ENCODE assay signal across 8 mouse cellular contexts in the genomic region with DNA sequence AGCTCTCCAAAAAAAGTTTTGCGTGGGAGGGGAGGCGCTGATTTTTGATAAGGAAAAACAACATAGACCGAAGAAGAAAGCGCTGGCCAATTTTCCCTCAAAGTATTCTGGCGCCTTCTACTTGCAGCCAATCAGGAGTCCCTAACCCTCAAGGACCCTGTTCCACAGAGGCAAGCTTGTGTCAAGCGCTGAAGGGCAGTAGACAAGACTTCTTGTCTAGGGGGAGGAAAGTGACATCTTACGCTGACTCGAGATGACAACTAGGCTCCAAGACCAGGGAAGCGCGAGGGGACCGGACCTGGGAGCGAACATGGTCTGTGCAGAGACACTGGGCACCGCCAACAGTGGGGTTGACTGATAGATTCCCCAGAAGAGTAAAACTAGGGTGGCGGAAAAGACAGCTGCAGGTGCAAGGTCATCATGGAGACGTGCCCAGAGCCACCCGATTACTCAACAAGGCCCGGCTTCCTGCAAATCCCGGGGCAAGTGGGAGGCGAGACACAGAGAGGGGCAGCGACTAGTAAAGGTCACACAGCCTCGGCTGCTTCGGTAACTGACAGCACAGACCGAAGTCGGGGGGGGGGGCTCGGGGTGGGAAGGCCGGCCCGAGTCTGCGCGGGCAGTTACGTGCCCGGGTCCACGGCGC. TPM values are rescaled to one million over a fixed set of nuclear protein-coding genes. Genes with fewer than 3 reads are reported as not detected.
A peak's percentile ranks its signal among the peaks of the same experiment; 100 is the strongest.
DNase-seq lines count a peak whose midpoint lies in the region; ATAC-seq lines count a peak whose summit lies in the region.

No protein-coding gene starts in this region.

- DNase-seq in left cerebral cortex, adult 11 months (ENCODE audit: low spot score): peak; percentile 28
- DNase-seq in left cerebral cortex, adult 18-20 months (ENCODE audit: low spot score in 2 of 2): no peak
- DNase-seq in adrenal gland, adult 2 months: peak; percentile 72
- DNase-seq in heart, postnatal 10 days: peak; percentile 50 to 69
- DNase-seq in left cerebral cortex, postnatal 14 days (ENCODE audit: low spot score in 2 of 2): peak; percentile 40 to 49
- peak; percentile 28 for DNase-seq in mesoderm, embryonic 11.5 days (ENCODE audit: low read depth, low spot score)
- DNase-seq in urinary bladder, postnatal 14 days (ENCODE audit: low spot score): peak; percentile 34

- intact Hi-C loops in heart, postnatal 10 days (cut with DNase I): loop anchor here (2.0 kb wide), 1 partner anchor 85 kb away; no protein-coding TSS in a partner anchor
- intact Hi-C loops in left cerebral cortex, postnatal 14 days (cut with DNase I): no loop called here

- ATAC-seq in erythroblast, adult 5-6 weeks (replicated peaks; ENCODE audit: low FRiP score, poor library complexity, severe bottlenecking): peak; percentile 17; the same call in 1 of the 2 replicates

RNA-seq across cellular contexts. Expression of gene Safb2, which starts 0.7 kb away (rescaled TPM):
- 100 to 1,000 TPM; 104 to 120 TPM for total RNA-seq in left cerebral cortex, adult 18-20 months (2021)
- total RNA-seq in adrenal gland, adult 2 months (2021): 100 to 1,000 TPM in 1 of 2 experiments, 10 to 100 TPM in 1; 82.8 to 119 TPM
- 65.4 and 89.2 TPM in 2 replicates for polyA plus RNA-seq in adrenal gland, adult 2 months (2012; rRNA removed)
- total RNA-seq in erythroblast, adult 5-6 weeks (2015; ENCODE audit: low replicate concordance): 71.9 and 87.0 TPM in 2 replicates
- total RNA-seq in erythroblast, adult 5-6 weeks (2017; ENCODE audit: low replicate concordance): 316 and 354 TPM in 2 replicates
- 10 to 100 TPM; 55.7 to 56.8 TPM for total RNA-seq in heart, postnatal 10 days (2021)
- total RNA-seq in left cerebral cortex, postnatal 14 days (2021): 100 to 1,000 TPM; 100 to 111 TPM

RNA-seq across cellular contexts. Expression of gene Safb, which starts 0.9 kb away (rescaled TPM):
- 100 to 1,000 TPM; 158 to 159 TPM for total RNA-seq in left cerebral cortex, adult 18-20 months (2021)
- total RNA-seq in adrenal gland, adult 2 months (2021): 100 to 1,000 TPM in 1 of 2 experiments, 10 to 100 TPM in 1; 87.4 to 126 TPM
- 77.8 and 121 TPM in 2 replicates for polyA plus RNA-seq in adrenal gland, adult 2 months (2012; rRNA removed)
- 36.9 and 61.2 TPM in 2 replicates for total RNA-seq in erythroblast, adult 5-6 weeks (2015; ENCODE audit: low replicate concordance)
- total RNA-seq in erythroblast, adult 5-6 weeks (2017; ENCODE audit: low replicate concordance): 116 and 186 TPM in 2 replicates
- total RNA-seq in heart, postnatal 10 days (2021): 10 to 100 TPM; 96.8 to 97.6 TPM
- total RNA-seq in left cerebral cortex, postnatal 14 days (2021): 100 to 1,000 TPM; 136 to 137 TPM

RNA-seq across cellular contexts. Expression of gene 2410015M20Rik, which starts 25.8 kb away (rescaled TPM):
- total RNA-seq in left cerebral cortex, adult 18-20 months (2021): 100 to 1,000 TPM; 139 to 143 TPM
- total RNA-seq in adrenal gland, adult 2 months (2021): 100 to 1,000 TPM; 317 to 361 TPM
- 98.0 and 117 TPM in 2 replicates for polyA plus RNA-seq in adrenal gland, adult 2 months (2012; rRNA removed)
- 16.3 and 18.6 TPM in 2 replicates for total RNA-seq in erythroblast, adult 5-6 weeks (2015; ENCODE audit: low replicate concordance)
- 16.2 and 50.3 TPM in 2 replicates for total RNA-seq in erythroblast, adult 5-6 weeks (2017; ENCODE audit: low replicate concordance)
- total RNA-seq in heart, postnatal 10 days (2021): 100 to 1,000 TPM; 338 to 370 TPM
- total RNA-seq in left cerebral cortex, postnatal 14 days (2021): 100 to 1,000 TPM; 168 to 176 TPM

RNA-seq across cellular contexts. Expression of gene Rpl36, which starts 29.5 kb away (rescaled TPM):
- 100 to 1,000 TPM; 405 to 414 TPM for total RNA-seq in left cerebral cortex, adult 18-20 months (2021)
- 100 to 1,000 TPM; 720 to 828 TPM for total RNA-seq in adrenal gland, adult 2 months (2021)
- 1,273 and 1,721 TPM in 2 replicates for polyA plus RNA-seq in adrenal gland, adult 2 months (2012; rRNA removed)
- 298 and 319 TPM in 2 replicates for total RNA-seq in erythroblast, adult 5-6 weeks (2015; ENCODE audit: low replicate concordance)
- total RNA-seq in erythroblast, adult 5-6 weeks (2017; ENCODE audit: low replicate concordance): 323 TPM in 2 replicates
- 100 to 1,000 TPM; 862 to 893 TPM for total RNA-seq in heart, postnatal 10 days (2021)
- 100 to 1,000 TPM; 342 to 390 TPM for total RNA-seq in left cerebral cortex, postnatal 14 days (2021)

RNA-seq across cellular contexts. Expression of gene Gm20219, which starts 29.5 kb away (rescaled TPM):
- 1 to 10 TPM; 2.7 to 3.2 TPM for total RNA-seq in left cerebral cortex, adult 18-20 months (2021)
- total RNA-seq in adrenal gland, adult 2 months (2021): under 1 TPM; 0.31 to 0.98 TPM
- 2.6 and 3.0 TPM in 2 replicates for polyA plus RNA-seq in adrenal gland, adult 2 months (2012; rRNA removed)
- 1.5 and 2.5 TPM in 2 replicates for total RNA-seq in erythroblast, adult 5-6 weeks (2015; ENCODE audit: low replicate concordance)
- 0.84 and 1.5 TPM in 2 replicates for total RNA-seq in erythroblast, adult 5-6 weeks (2017; ENCODE audit: low replicate concordance)
- under 1 TPM in 1 of 2 experiments, not detected in 1; 0.60 TPM for total RNA-seq in heart, postnatal 10 days (2021)
- total RNA-seq in left cerebral cortex, postnatal 14 days (2021): 1 to 10 TPM; 1.1 to 1.8 TPM

Comparison
In these comparisons a context has a peak if more than half of its experiments do, and no peak if none do; other contexts are left out.
1. DNase-seq: peak in left cerebral cortex, adult 11 months (single experiment), adrenal gland, adult 2 months (single experiment), heart, postnatal 10 days (2 of 2), left cerebral cortex, postnatal 14 days (2 of 2), mesoderm, embryonic 11.5 days (single experiment) and urinary bladder, postnatal 14 days (single experiment); none in left cerebral cortex, adult 18-20 months (0 of 2).